ENCODE assay signal across 11 mouse cellular contexts in genomic region chr4:59780568-59780967, GRCm38 (mm10). TPM values are rescaled to one million over a fixed set of nuclear protein-coding genes. Genes with fewer than 3 reads are reported as not detected.
DNase-seq lines count a peak whose midpoint lies in the region; ATAC-seq and TF ChIP-seq lines count a peak whose summit lies in the region.
"Had no signal": no experiment of that assay in that cellular context is flagged by ENCODE, and none has a peak within 500 bp of the region (broad histone marks: within the 10 kb centered on the region; RNA-seq: fewer than 3 reads in every experiment).

No protein-coding gene starts in this region.

- dilution Hi-C loops in CH12.LX (cut with MboI; ENCODE audit: extremely low pct_ligation_motif_present, extremely low pct_unique_long_range_greater_than_20kb, low sequenced_read_pairs): no loop called here

- no peaks in the 10 kb centered on the region for H3K4me1 ChIP-seq in embryonic facial prominence, embryonic 11.5 days (ENCODE audit: control insufficient read depth, insufficient read depth, low read length)
- H3K4me1 ChIP-seq in embryonic facial prominence, embryonic 10.5 days: peaks cover 11% of the 10 kb centered on the region
- no peaks in the 10 kb centered on the region for H3K4me1 ChIP-seq in kidney, embryonic 14.5 days (ENCODE audit: control insufficient read depth, insufficient read depth, low read length)
- peaks cover 10 to 31% of the 10 kb centered on the region in 2 experiments for H3K4me1 ChIP-seq in CH12.LX (ENCODE audit: control insufficient read depth in 1 of 2, insufficient read depth in 2 of 2)

- peaks cover 70% of the 10 kb centered on the region for H3K79me2 ChIP-seq in CH12.LX (replicated peaks; ENCODE audit: control insufficient read depth, extremely low read depth, insufficient read depth, poor library complexity, severe bottlenecking)

- no peaks in the 10 kb centered on the region for H3K9me3 ChIP-seq in embryonic facial prominence, embryonic 11.5 days (replicated peaks; ENCODE audit: control insufficient read depth, low read length)
- H3K9me3 ChIP-seq in embryonic facial prominence, embryonic 10.5 days: no peaks in the 10 kb centered on the region
- no peaks in the 10 kb centered on the region for H3K9me3 ChIP-seq in kidney, embryonic 14.5 days (ENCODE audit: control insufficient read depth, low read length)
- H3K9me3 ChIP-seq in CH12.LX (replicated peaks; ENCODE audit: low read length): no peaks in the 10 kb centered on the region
- H3K9me3 ChIP-seq: neural tube, embryonic 15.5 days had no signal

- peak in 1 of 2 experiments; percentile 55; a peak in 3 of 4 replicates for TF ChIP-seq CTCF in CH12.LX (conservative IDR thresholded peaks at IDR 0.05 in 1 of 2, IDR thresholded peaks at IDR 0.05 in 1 of 2; ENCODE audit: low read depth in 2 of 2, low read length in 2 of 2)

- H3K4me2 ChIP-seq in embryonic facial prominence, embryonic 11.5 days (ENCODE audit: low read depth, low read length): no peak overlapping the region
- H3K4me2 ChIP-seq in kidney, embryonic 14.5 days (replicated peaks; ENCODE audit: low read depth, low read length): no peak overlapping the region
- no peak overlapping the region for H3K4me2 ChIP-seq in CH12.LX (ENCODE audit: insufficient read depth, low read depth, poor library complexity, severe bottlenecking)
- H3K4me2 ChIP-seq: neural tube, embryonic 15.5 days had no signal

- H3K4me3 ChIP-seq in embryonic facial prominence, embryonic 11.5 days (ENCODE audit: low read depth, low read length): no peak overlapping the region
- H3K4me3 ChIP-seq in embryonic facial prominence, embryonic 10.5 days: no peak overlapping the region
- no peak overlapping the region for H3K4me3 ChIP-seq in kidney, embryonic 14.5 days (ENCODE audit: low read length)
- no peak overlapping the region for H3K4me3 ChIP-seq in CH12.LX (replicated peaks in 1 of 3; ENCODE audit: low read depth in 2 of 3, low read length in 2 of 3, poor library complexity in 1 of 3)
- H3K4me3 ChIP-seq: neural tube, embryonic 15.5 days had no signal

- ATAC-seq in embryonic facial prominence, embryonic 11.5 days (replicated peaks; ENCODE audit: insufficient number of reproducible peaks, low FRiP score, low TSS enrichment, low read depth): no peak
- no peak for ATAC-seq in kidney, embryonic 14.5 days (ENCODE audit: low FRiP score, low TSS enrichment)

- WGBS in embryonic facial prominence, embryonic 11.5 days: 31% methylated on average over 1 of the region's 1 CpGs
- WGBS in embryonic facial prominence, embryonic 10.5 days: 50% methylated on average over 1 of the region's 1 CpGs
- 34% methylated on average over 1 of the region's 1 CpGs for WGBS in kidney, embryonic 14.5 days

- no peak overlapping the region for H3K27ac ChIP-seq in embryonic facial prominence, embryonic 11.5 days (replicated peaks; ENCODE audit: low read depth, low read length)
- no peak overlapping the region for H3K27ac ChIP-seq in embryonic facial prominence, embryonic 10.5 days (replicated peaks)
- no peak overlapping the region for H3K27ac ChIP-seq in kidney, embryonic 14.5 days (ENCODE audit: low read depth, low read length)
- H3K27ac ChIP-seq in CH12.LX (ENCODE audit: insufficient read depth, low read depth): no peak overlapping the region
- H3K27ac ChIP-seq: neural tube, embryonic 15.5 days had no signal

- in situ Hi-C loops in CH12.LX (cut with MboI; ENCODE audit: low pct_ligation_motif_present, low pct_unique_long_range_greater_than_20kb, low sequenced_read_pairs): no loop called here

- TF ChIP-seq RAD21 in CH12.LX (IDR thresholded peaks at IDR 0.05; ENCODE audit: low read depth, low read length): peak; percentile 8

- H3K27me3 ChIP-seq in embryonic facial prominence, embryonic 11.5 days (ENCODE audit: control insufficient read depth, insufficient read depth, low read length): no peaks in the 10 kb centered on the region
- H3K27me3 ChIP-seq in embryonic facial prominence, embryonic 10.5 days (replicated peaks; ENCODE audit: low read depth, poor library complexity, severe bottlenecking): no peaks in the 10 kb centered on the region
- H3K27me3 ChIP-seq in kidney, embryonic 14.5 days (ENCODE audit: control insufficient read depth, insufficient read depth, low read length): no peaks in the 10 kb centered on the region
- no peaks in the 10 kb centered on the region for H3K27me3 ChIP-seq in CH12.LX (replicated peaks)
- H3K27me3 ChIP-seq: neural tube, embryonic 15.5 days had no signal

- TF ChIP-seq POLR2A in CH12.LX (IDR thresholded peaks at IDR 0.05; ENCODE audit: low read depth, low read length): no peak

- DNase-seq in embryonic facial prominence, embryonic 11.5 days (ENCODE audit: low spot score): peak; percentile 56
- no peak for DNase-seq in embryonic facial prominence, embryonic 10.5 days (ENCODE audit: low spot score)
- DNase-seq in kidney, postnatal 14 days: peak; percentile 40
- DNase-seq in CH12.LX (ENCODE audit: extremely low read depth): no peak
- peak; percentile 60 for DNase-seq in embryo, embryonic 10.5 days (ENCODE audit: low spot score)
- DNase-seq in testis, postnatal 10 days (ENCODE audit: low spot score): no peak
- no peak for DNase-seq in adrenal gland, postnatal 10 days
- DNase-seq: left cerebral cortex, postnatal 4 days; thymus, postnatal 14 days had no signal

- no peak overlapping the region for H3K9ac ChIP-seq in embryonic facial prominence, embryonic 11.5 days (replicated peaks; ENCODE audit: low read length)
- H3K9ac ChIP-seq in kidney, embryonic 14.5 days (ENCODE audit: low read depth, low read length): no peak overlapping the region
- no peak overlapping the region for H3K9ac ChIP-seq in CH12.LX (ENCODE audit: insufficient read depth, low read depth)
- H3K9ac ChIP-seq: neural tube, embryonic 15.5 days had no signal

- TF ChIP-seq EP300 in CH12.LX (IDR thresholded peaks at IDR 0.05; ENCODE audit: low read length): no peak

- no peaks in the 10 kb centered on the region; the same call in 1 of the 2 replicates for H3K36me3 ChIP-seq in embryonic facial prominence, embryonic 11.5 days (replicated peaks; ENCODE audit: control insufficient read depth, insufficient read depth, low read depth, low read length)
- H3K36me3 ChIP-seq in embryonic facial prominence, embryonic 10.5 days (replicated peaks): peaks cover 46% of the 10 kb centered on the region
- peaks cover 10% of the 10 kb centered on the region; the same call in 1 of the 2 replicates for H3K36me3 ChIP-seq in kidney, embryonic 14.5 days (ENCODE audit: control insufficient read depth, insufficient read depth, low read length)
- H3K36me3 ChIP-seq in CH12.LX (replicated peaks in 1 of 2; ENCODE audit: control insufficient read depth in 1 of 2, insufficient read depth in 1 of 2, low read length in 1 of 2): peaks cover 17 to 48% of the 10 kb centered on the region in 2 experiments

TF ChIP-seq in CH12.LX, 34 proteins besides CTCF, POLR2A, EP300 and RAD21:
- peak; percentile 30 for TF ChIP-seq SMC3 (IDR thresholded peaks at IDR 0.05; ENCODE audit: low read depth, low read length)
- TF ChIP-seq JUN (IDR thresholded peaks at IDR 0.05; ENCODE audit: insufficient read depth, low read depth, low read length): no peak
- no peak for TF ChIP-seq KAT2A (IDR thresholded peaks at IDR 0.05; ENCODE audit: insufficient replicate concordance, low read length)
- TF ChIP-seq USF1 (IDR thresholded peaks at IDR 0.05; ENCODE audit: low read depth, low read length): no peak

RNA-seq across cellular contexts. Expression of gene Inip, which starts 20.8 kb away (rescaled TPM):
- polyA plus RNA-seq in embryonic facial prominence, embryonic 11.5 days (2014; fragmentation: Nextera tagmentation; extraction: Ambion mirVana): 97.2 and 103 TPM in 2 replicates
- 91.2 and 92.7 TPM in 2 replicates for polyA plus RNA-seq in embryonic facial prominence, embryonic 10.5 days (2016; fragmentation: Nextera tagmentation; extraction: Ambion mirVana)
- polyA plus RNA-seq in kidney, embryonic 14.5 days (2014; fragmentation: Nextera tagmentation; extraction: Ambion mirVana): 55.5 and 69.3 TPM in 2 replicates
- total RNA-seq in CH12.LX (2012; rRNA removed) (24.3 and 28.9 TPM in 2 replicates), CH12.LX (2014; rRNA removed) (67.1 and 73.2 TPM in 2 replicates)
- 32.5 and 38.5 TPM in 2 replicates for polyA plus RNA-seq in CH12.LX (2012; ENCODE audit: insufficient read length, low read depth)
- 10 to 100 TPM; 12.6 to 18.3 TPM for total RNA-seq in adrenal gland, postnatal 10 days (2021)

RNA-seq across cellular contexts. Expression of gene Snx30, which starts 25.1 kb away (rescaled TPM):
- polyA plus RNA-seq in embryonic facial prominence, embryonic 11.5 days (2014; fragmentation: Nextera tagmentation; extraction: Ambion mirVana): 7.1 and 9.5 TPM in 2 replicates
- polyA plus RNA-seq in embryonic facial prominence, embryonic 10.5 days (2016; fragmentation: Nextera tagmentation; extraction: Ambion mirVana): 6.4 and 7.9 TPM in 2 replicates
- polyA plus RNA-seq in kidney, embryonic 14.5 days (2014; fragmentation: Nextera tagmentation; extraction: Ambion mirVana): 7.9 and 12.1 TPM in 2 replicates
- total RNA-seq in CH12.LX (2012; rRNA removed): 8.1 and 8.4 TPM in 2 replicates
- total RNA-seq in CH12.LX (2014; rRNA removed): 7.9 and 9.7 TPM in 2 replicates
- 15.9 and 16.9 TPM in 2 replicates for polyA plus RNA-seq in CH12.LX (2012; ENCODE audit: insufficient read length, low read depth)
- total RNA-seq in adrenal gland, postnatal 10 days (2021): 1 to 10 TPM; 8.0 to 8.9 TPM

Comparison
In these comparisons a context has a peak if more than half of its experiments do, and no peak if none do; other contexts are left out.
1. DNase-seq: peak in embryonic facial prominence, embryonic 11.5 days (single experiment), kidney, postnatal 14 days (single experiment) and embryo, embryonic 10.5 days (single experiment); none in embryonic facial prominence, embryonic 10.5 days (single experiment), CH12.LX (single experiment), testis, postnatal 10 days (single experiment) and adrenal gland, postnatal 10 days (single experiment).